Mouse (Mus musculus) frontal cortex, postnatal 10 days (tissue): Measurements from ENCODE around the gene Cdc42bpg.
A peak's percentile ranks its signal among the peaks of the same experiment; 100 is the strongest.
"Not testable (repeated sequence)": the region's sequence is repeated elsewhere in the genome, so short reads cannot be mapped to it uniquely, and the experiment has no call there.

ENCODE experiments used
- DNase-seq, 2 experiments: peaks; one replicate each; pipeline ENCODE4 v3.0.0; 2022; ENCODE audit warnings: low spot score in 2 of 2, mixed read lengths in 1 of 2

Cdc42bpg gene

GRCm38 (mm10) chr19:6276426-6277421 is 29.5 kb upstream of the Cdc42bpg start, which contains the start of gene Ehd1:
Ehd1 (plus strand) TSS chr19:6276725.
- peak; percentile 96 for DNase-seq

DNA sequence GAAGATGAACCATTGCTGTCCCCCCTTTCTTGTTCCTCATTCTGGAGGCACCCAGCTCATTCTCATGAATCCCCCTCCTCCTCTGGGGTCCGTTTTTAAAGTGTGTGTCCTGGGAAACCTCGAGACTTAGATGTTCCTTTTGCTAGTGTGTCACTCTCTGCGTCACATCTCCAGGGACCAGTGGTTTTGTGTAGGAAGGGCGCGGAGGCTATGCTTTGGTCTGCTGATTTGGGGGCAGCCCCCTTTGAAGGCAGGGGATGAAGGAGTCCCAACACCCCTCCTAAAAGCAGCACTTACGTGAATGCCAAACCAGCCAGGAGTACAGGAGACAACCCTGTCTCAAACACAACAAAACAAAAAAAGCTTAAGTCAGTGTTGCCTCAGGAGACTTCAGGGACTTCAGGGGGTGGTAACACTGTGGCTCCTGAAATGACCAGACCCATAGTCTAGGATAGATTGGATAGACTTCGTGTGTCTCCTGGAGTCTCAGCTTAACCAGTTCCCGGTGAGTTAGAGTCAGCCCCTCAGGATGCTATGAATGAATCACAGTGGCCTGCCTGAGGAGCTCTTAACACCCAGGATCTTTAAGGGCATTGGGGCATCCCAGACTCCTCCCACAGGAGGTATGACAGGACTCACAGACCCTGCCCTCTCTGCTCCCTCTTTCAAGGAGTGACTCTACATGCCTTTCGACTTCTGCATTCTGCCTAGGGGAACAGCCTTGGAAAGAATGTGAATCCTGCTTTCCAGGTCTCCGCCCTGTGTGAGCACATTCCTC is 28.4 kb upstream of the Cdc42bpg start:
- DNase-seq: no peak

DNA sequence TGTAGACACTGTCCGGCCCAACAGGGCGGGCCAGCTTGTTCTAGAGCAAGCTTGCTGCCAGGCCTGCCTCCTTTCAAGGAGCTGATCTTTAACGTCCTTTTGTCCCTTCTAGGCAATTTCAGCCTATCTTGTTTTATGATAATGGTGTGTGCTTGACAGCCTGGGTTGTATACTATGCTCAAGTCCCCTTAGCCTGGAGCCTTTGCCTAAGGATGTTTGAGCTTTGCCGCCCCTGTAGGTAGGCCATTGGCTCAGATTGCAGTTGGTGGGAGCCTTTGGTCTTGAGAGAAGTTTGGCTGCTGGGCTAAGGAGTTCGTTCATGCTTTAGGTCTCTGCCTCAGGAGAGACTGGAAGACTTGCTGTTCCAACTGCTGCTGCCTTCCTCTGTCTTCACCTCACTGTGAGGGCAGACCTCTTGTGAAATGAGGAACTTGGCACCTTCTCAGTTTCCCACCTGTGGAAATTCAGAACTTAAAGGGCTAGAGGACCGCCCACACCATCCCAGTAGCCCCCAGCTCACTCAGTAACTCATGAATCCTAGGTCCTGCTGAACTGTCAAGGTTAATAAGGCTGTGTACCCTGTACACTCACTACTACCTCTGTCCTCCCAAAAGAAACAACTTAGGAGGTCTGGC is 27.7 kb upstream of the Cdc42bpg start:
- DNase-seq: no peak

DNA sequence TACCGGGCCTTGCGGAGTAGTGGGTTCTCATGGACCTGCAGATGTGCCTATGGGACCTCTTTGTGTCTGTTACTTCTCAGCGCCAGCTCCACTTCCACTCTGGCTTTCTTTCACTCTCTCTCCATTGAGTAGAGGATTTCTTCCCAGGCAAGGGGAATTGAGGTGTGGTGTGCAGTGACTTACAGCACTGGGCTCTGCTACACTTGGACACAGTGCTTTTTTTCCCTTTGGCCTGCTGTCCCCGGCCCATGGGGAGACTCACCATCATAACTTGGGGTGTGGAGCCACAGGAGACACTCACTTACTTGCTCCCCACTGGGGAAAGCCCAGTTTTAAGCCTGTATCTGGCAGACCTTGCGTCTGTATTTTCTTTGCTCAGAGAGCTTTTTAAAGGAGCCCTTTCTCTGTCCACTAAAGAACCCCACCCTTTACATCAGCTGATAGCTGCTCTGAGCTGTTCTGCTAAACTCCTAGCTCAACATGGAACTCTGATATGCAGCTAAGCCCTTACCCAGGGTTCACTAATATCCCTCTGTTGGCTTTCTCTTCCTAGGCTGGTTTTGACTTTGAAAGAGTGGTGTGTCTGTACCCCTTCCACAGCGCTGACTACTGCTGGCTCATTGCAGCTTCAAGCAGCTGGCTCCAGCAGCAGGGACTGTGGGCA is 26.6 kb upstream of the Cdc42bpg start:
- DNase-seq: no peak

DNA sequence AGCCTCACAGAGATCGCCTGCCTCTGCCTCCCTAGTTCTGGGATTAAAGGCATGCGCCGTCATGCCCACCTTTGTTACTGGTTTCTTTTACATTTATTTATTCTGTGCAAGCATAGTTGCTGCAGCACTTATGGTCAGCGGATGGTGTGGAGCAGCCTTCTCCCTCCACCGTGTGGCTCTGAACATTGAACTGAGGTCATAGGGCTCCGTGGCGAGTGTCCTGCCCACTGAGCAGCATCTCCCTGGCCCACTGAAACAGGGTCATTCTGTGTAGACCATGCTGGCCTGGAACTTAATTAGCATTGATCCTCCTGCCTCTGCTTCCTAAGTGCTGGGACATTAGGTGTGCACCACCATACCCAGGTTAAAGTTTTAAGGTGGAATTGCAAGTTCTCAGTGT is 25.7 kb upstream of the Cdc42bpg start:
- no peak for DNase-seq

GRCm38 (mm10) chr19:6281122-6282020 is 24.9 kb upstream of the Cdc42bpg start:
- no peak for DNase-seq

- DNase-seq: no peak
Observed at GRCm38 (mm10) chr19:6283001-6283400, 23.3 kb upstream of the Cdc42bpg start.

- no peak for DNase-seq
Observed at GRCm38 (mm10) chr19:6284502-6284901, 21.8 kb upstream of the Cdc42bpg start.

DNA sequence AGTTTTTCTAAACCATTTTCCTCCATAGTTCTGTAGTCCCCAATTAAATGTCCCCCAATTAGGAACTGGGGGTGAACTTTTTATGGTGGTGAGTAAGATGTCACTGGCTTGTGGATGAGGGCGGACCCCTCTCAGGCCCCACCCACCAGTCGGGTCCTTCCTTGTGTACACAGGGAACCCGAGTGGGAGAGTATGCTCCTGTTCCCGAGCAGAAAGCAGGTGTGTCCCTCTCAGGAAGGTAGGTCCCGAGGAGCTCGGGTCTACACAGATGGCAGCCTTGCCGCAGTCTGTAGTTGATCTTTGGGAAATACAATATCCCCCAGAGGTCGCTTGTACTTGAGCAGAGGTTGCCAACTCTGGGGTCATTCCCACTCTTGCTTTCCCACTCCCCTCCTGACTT is 21.0 kb upstream of the Cdc42bpg start:
- DNase-seq: no peak

DNA sequence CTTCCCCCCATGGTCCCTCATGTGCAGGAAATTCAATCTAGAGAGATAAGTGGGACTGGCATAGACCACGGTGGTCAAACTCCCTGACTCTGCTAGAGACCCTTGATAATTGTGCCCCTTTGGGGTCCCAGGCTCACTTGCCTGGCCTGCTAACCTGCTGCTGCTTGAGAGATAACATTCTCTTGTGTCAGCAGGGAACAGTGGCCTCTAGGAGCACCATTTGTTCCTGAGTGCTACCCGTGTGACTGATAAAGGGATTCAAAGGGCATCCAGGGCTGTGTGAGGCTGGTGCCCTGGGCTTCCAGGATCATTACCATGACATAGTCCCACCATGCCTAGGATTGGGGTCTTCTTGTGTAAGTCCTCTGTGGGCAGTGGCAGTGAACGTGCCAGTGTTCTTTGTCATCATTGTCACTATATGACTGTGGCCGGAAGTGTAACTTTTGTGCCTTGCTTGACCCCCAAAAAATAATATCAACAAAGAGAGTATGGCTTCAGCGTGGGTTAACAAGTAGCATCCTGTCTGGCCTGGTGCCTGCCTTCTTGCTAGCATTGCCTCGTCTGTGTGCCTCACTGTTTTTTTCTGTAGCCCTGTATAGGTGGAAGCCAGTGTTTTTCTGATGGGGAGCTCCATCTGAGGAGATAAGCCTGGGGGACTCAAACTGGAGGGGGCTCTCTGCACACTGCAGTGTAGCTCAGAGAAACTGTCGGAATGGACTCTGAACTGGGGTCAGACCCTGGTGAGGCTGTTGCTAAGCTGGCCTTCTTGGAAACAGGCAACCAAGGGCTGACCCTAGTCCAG is 20.4 kb upstream of the Cdc42bpg start:
- DNase-seq: no peak

- no peak for DNase-seq
Observed at GRCm38 (mm10) chr19:6286434-6287401, 19.5 kb upstream of the Cdc42bpg start.

- DNase-seq: no peak
Observed at GRCm38 (mm10) chr19:6288236-6288894, 17.9 kb upstream of the Cdc42bpg start.

DNA sequence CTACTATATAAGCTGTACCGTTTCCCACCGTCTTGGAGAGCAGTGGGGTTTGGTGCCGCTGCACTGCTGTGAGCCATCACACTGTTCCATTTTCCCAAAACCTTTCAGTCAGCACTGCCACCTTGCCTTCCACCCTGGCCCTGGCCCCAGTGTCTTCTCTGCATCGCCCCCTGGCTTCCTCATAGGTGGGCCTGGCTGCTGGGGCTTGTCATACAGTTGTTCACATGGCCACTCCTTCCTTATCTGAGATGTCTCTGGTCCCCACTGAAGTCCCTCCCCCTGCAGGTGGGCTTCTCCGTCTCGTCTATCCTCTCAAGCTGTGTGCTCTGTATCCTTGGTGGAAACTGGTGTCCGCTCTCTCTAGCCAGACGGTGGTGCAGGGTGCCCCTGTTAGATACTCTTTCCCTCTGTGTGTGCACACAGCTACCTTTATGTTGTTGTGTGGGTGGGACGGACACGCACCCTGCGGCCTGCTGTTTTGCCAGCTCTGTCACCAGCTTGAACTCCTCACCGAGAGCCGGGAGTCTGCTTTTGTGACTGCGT is 16.5 kb upstream of the Cdc42bpg start:
- no peak for DNase-seq

GRCm38 (mm10) chr19:6290720-6291116 is 15.5 kb upstream of the Cdc42bpg start:
- not testable (repeated sequence) for DNase-seq

DNA sequence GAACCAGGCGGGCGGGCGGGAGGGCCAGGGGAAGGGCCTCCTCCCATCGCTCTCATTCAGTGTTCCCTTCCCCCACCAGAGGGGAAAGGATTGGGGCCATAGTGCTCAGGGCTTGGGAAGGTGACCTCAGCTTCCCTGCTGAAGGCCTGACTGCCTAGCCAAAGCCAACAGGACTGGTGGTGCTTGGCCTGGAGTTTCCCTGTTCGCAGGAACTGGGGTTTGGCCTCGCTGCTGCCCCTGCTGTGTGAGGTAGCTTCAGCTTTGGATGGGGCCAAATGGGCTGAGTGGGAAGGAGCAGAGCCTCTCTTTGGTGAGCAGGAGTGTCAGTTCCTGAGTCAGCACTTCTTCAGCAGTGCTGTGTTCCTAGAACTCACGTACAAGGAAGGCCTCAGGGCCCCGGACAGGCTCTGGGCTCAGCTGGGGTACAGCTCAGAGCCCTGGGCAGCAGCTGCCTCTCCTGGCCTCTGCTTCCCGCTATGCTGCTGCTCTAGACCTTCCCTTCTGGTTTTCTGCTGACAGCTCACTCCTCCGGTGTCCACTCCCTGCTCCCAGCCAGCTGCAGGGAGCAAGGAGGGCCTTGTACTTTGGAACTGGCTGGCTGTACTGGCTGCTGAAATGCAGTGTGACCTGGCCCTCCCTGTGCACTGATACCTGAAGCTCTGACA is 15.0 kb upstream of the Cdc42bpg start:
- DNase-seq: no peak

DNA sequence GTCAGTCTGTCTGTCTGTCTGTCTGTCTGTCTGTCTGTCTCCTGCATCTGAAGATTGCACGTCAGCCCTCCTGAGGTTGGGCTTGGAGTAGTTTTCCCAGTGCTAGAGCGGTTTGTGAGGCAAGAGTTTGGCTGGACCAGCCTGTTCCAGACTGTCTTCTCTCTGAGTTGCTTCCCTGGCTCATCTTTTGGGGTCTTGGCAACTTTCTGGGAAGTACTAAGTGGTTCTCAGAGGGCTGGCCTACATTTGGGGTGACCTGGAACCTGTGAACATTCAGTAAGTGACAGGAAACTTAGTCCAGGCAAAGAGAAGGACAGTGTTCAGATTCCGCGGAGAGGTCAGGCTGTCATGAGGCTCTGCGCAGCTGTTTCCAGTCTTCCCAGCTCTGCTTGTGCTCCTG is 14.0 kb upstream of the Cdc42bpg start:
- DNase-seq: no peak

GRCm38 (mm10) chr19:6294301-6294700 is 12.0 kb upstream of the Cdc42bpg start:
- DNase-seq: no peak
